Mouse (Mus musculus): ENCODE results near the gene Pard3b. TPM values are rescaled to one million over a fixed set of nuclear protein-coding genes. Genes with fewer than 3 reads are reported as not detected.

Pard3b gene
- polyA plus RNA-seq, 1 experiment from 2014 or later: 6.7 TPM

DNA sequence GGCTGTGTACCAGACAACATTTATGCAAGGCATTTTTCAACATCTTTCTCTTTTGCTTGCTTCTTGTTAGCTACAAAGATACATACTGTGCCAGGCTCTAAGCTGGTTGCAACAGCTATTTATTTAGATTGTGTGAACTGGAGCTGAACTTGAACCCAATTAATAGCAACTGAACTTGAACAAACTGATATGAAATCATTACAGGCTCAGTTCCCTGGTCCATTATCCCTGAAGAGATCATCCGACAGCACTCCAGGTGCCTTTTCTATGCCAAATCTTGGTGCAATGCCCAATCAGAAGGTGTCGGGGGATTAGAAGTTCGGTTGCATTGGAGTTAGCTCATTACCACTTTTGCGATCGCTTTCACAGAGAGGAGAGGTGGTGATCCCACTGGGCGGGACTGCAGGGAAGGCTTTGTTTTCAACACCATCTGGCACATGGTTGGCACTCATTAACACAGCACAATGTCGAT lies 414.6 kb downstream of the Pard3b start:
- Histone ChIP-seq H3K36me3 (replicated peaks) (no peaks in the 10 kb centered on the region), H3K27me3 (replicated peaks) (no peaks in the 10 kb centered on the region), H3K27ac (no peak overlapping the region), H3K4me3 (no peak overlapping the region), H3K9ac (no peak overlapping the region), H3K4me1 (peaks cover 10% of the 10 kb centered on the region), H3K9me3 (no peaks in the 10 kb centered on the region), H3K4me2 (no peak overlapping the region)
- 23% methylated on average over 7 of the region's 7 CpGs for WGBS
- ATAC-seq (replicated peaks): 0 out of 2 replicates have a peak, but pooled peaks have one; percentile 45

DNA sequence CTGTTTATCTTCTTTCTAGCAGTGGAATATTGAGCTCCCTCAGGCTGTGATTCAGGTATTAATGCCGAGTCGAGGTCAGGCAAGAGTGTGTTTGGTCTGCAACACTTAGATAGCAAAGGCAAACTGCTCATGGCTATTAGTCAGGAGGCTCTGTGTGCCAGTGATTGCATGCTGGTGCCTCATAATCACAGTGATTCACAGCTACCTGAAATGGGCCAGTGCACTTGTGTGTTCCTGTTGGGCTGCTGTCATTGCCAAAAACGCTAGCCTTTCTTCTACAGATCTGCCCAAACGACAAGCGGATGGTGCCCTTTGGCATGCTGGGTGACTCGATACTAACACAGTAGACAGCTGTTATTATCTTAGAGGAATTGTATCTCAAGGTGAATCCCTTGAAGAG lies 416.7 kb downstream of the Pard3b start:
- Histone ChIP-seq H3K27me3 (replicated peaks) (no peaks in the 10 kb centered on the region), H3K36me3 (replicated peaks) (no peaks in the 10 kb centered on the region), H3K4me1 (peaks cover 10% of the 10 kb centered on the region), H3K9ac (no peak overlapping the region), H3K27ac (no peak overlapping the region), H3K9me3 (no peaks in the 10 kb centered on the region), H3K4me2 (no peak overlapping the region), H3K4me3 (no peak overlapping the region)
- WGBS: 73% methylated on average over 6 of the region's 6 CpGs
- no peak for ATAC-seq (replicated peaks)

DNA sequence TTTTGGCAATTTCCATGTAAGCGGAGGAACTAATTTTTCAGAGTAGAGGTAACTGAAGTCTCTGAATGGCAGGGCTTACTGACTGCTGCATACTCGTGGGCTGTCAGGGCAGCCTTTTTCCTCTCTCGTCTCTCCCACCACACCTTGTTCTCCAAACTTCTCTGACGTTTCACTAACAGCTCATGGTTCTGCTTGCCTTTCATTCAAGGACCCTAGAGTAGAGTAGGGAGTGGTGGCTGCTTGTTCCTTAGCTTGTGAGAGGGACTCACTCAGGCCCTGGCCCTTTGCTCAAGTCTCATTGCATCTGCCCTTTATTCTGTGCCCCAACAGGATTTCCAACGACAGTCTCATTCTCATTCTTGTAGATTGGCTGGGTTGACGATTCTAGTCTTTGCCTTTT lies 432.0 kb downstream of the Pard3b start:
- no peak for ATAC-seq (replicated peaks)
- Histone ChIP-seq H3K9ac (no peak overlapping the region), H3K4me3 (no peak overlapping the region), H3K27me3 (replicated peaks) (no peaks in the 10 kb centered on the region), H3K4me2 (no peak overlapping the region), H3K4me1 (no peaks in the 10 kb centered on the region), H3K27ac (no peak overlapping the region), H3K9me3 (no peaks in the 10 kb centered on the region), H3K36me3 (replicated peaks) (no peaks in the 10 kb centered on the region)
- WGBS: 83% methylated on average over 6 of the region's 6 CpGs

DNA sequence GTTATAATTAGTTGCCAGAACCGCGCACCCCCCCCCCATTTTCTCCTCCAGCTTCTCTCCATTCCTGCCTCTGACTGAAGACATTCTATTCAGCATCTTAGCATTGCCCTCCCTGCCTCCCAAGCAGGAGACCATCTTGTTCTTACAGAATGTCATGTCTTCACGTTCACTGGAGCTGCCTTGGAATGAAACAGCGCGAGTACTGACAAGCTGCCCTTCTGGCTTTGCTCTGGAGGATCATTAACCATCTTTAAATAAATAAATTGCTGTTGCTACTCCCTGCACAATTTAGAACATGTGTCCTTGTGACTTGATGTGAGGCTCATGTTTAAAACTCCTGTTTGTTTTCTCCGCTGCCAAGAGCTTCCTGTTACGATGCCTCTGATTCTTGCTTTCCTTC lies 432.5 kb downstream of the Pard3b start:
- no peaks in the 10 kb centered on the region for H3K4me1 ChIP-seq
- H3K9me3 ChIP-seq: no peaks in the 10 kb centered on the region
- H3K36me3 ChIP-seq (replicated peaks): no peaks in the 10 kb centered on the region
- WGBS: 86% methylated on average over 7 of the region's 7 CpGs
- no peak for ATAC-seq (replicated peaks)
- no peaks in the 10 kb centered on the region for H3K27me3 ChIP-seq (replicated peaks)
- no peak overlapping the region for H3K4me3 ChIP-seq
- H3K9ac ChIP-seq: no peak overlapping the region
- no peak overlapping the region for H3K4me2 ChIP-seq
- H3K27ac ChIP-seq: no peak overlapping the region

DNA sequence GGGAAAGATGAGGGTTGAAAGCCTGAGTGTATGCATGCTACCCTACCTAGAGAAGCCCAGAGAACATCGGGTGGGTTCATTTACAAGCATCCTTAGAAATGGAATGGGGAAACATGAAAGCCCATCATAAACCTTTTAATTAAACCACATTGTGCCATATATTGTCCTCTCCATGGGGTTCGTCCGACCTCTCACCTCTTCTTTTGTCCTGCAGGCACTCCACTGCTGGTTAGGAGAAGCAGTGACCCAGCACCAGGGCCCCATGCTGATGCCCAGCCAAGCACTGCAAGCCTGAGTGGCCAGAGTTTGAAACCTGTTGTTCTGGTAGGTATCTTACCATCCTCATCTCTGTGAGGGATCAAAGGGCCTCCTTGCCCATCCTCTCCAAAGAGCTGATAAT lies 437.5 kb downstream of the Pard3b start:
- Histone ChIP-seq H3K4me2 (no peak overlapping the region), H3K4me1 (no peaks in the 10 kb centered on the region), H3K27ac (no peak overlapping the region), H3K4me3 (no peak overlapping the region), H3K9ac (no peak overlapping the region), H3K36me3 (replicated peaks) (no peaks in the 10 kb centered on the region), H3K27me3 (replicated peaks) (no peaks in the 10 kb centered on the region), H3K9me3 (no peaks in the 10 kb centered on the region)
- WGBS: 27% methylated on average over 3 of the region's 3 CpGs
- ATAC-seq (replicated peaks): no peak

DNA sequence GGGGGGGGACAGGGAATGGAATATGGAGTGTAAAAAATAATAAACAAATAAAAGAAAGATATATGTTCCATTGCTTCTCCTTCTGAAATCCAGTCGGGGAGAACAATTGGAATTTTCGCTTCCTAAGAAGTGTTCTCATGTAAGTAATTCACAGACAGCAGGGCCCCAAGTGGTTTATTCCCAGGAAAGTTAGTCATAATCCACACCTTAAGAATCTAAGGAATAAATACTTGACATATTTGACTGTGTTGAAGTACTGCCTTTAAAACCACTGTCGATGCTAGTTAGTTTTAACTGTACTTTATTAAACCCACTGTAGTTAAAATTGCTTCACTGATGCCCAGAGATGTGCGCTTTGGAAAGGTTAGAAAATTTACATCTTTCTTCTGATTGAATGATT lies 442.5 kb downstream of the Pard3b start:
- Histone ChIP-seq H3K9me3 (no peaks in the 10 kb centered on the region), H3K4me2 (no peak overlapping the region), H3K4me1 (no peaks in the 10 kb centered on the region), H3K27me3 (replicated peaks) (no peaks in the 10 kb centered on the region), H3K4me3 (no peak overlapping the region), H3K27ac (no peak overlapping the region), H3K36me3 (replicated peaks) (no peaks in the 10 kb centered on the region), H3K9ac (no peak overlapping the region)
- 90% methylated on average over 4 of the region's 4 CpGs for WGBS
- no peak for ATAC-seq (replicated peaks)

DNA sequence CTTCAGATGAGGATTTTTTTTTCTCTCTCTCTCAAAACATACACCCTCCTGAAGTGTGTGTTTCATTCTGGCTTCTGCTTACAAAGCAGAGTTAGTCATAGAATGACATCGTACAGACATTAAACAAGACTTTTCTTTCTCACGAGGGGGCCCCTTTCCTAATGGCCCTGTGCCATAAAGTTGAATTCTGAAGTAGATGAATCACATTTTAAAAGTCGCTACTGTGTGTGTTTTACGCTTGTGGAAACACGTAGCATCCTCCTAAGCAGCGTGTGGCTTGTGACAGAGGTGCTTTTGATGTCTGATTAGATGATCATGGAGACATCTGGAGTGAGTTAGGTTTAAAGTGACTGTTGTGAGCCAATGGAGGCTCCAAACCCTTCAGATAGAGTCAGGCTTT lies 447.4 kb downstream of the Pard3b start:
- Histone ChIP-seq H3K27ac (no peak overlapping the region), H3K4me1 (no peaks in the 10 kb centered on the region), H3K4me3 (no peak overlapping the region), H3K27me3 (replicated peaks) (no peaks in the 10 kb centered on the region), H3K36me3 (replicated peaks) (no peaks in the 10 kb centered on the region), H3K9me3 (no peaks in the 10 kb centered on the region), H3K4me2 (no peak overlapping the region), H3K9ac (no peak overlapping the region)
- no peak for ATAC-seq (replicated peaks)
- 62% methylated on average over 6 of the region's 6 CpGs for WGBS

DNA sequence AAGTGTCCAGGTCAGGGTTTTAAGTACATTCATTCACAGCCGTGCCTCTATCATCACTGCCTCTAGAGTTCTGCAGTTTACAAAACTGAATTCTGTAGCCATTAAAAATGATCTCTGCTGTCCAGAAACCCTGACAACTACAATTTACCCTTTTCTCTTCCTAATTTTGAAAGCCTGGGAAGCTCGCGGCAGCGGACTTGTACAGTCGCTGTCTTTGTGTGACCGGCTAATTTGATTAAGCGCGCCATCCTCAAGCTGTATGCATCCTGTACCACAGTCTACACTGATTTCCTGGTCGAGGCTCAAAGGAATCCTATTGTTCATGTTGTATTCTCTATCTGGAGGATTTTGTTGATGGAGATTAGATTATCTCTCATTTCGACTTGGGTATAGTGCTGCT lies 448.8 kb downstream of the Pard3b start:
- H3K4me3 ChIP-seq: no peak overlapping the region
- ATAC-seq (replicated peaks): no peak
- H3K36me3 ChIP-seq (replicated peaks): no peaks in the 10 kb centered on the region

DNA sequence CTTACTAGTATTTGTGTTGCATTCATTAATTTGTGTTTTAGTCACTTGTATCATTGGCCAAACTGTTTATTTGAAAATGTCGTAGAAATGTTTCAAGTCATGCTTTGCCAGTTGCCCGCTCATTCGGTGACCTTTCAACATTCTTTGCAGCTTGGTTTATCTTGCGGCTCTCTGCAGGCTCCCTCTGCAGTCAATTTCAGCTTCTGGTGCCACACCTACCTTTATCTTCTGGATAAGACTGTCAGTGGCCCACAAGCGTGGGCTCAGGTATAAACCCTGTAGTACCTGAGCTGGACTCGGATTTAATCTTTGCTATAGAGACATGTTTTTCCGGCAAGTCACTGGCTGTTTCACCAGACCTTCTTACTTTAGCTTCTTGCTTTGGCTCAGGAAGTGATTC lies 456.3 kb downstream of the Pard3b start:
- H3K36me3 ChIP-seq (replicated peaks): no peaks in the 10 kb centered on the region
- no peak overlapping the region for H3K27ac ChIP-seq
- H3K9me3 ChIP-seq: no peaks in the 10 kb centered on the region
- H3K4me1 ChIP-seq: no peaks in the 10 kb centered on the region
- no peak overlapping the region for H3K9ac ChIP-seq
- H3K27me3 ChIP-seq (replicated peaks): no peaks in the 10 kb centered on the region
- 92% methylated on average over 7 of the region's 7 CpGs for WGBS
- H3K4me2 ChIP-seq: no peak overlapping the region
- ATAC-seq (replicated peaks): no peak
- H3K4me3 ChIP-seq: no peak overlapping the region

More for the DNA sequence above, 448.8 kb downstream of the Pard3b start:
- no peaks in the 10 kb centered on the region for H3K27me3 ChIP-seq (replicated peaks)
- WGBS: 47% methylated on average over 10 of the region's 10 CpGs
- H3K27ac ChIP-seq: no peak overlapping the region
- 0 out of 2 replicates have a peak overlapping the region, but pooled peaks have one; percentile 17 for H3K4me2 ChIP-seq
- no peak overlapping the region for H3K9ac ChIP-seq
- no peaks in the 10 kb centered on the region for H3K9me3 ChIP-seq
- no peaks in the 10 kb centered on the region for H3K4me1 ChIP-seq

DNA sequence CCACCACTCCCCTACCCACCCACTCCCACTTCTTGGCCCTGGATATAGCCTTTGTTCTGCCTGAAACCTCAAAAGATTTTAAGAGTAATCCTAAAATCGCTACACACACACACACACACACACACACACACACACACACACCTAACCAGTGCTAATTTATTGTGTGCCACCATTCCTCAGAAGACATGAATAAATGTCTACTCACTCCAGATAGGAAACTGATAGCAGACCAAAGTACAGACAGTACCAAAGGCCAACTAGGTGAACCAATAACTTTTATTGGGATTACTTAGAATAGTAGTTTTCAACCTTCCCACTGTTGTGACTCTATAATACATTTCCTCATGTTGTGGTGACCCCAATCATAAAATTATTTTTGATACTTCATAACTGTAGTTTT lies 483.8 kb downstream of the Pard3b start:
- 92% methylated on average over 1 of the region's 1 CpGs for WGBS
- Histone ChIP-seq H3K4me2 (no peak overlapping the region), H3K9me3 (no peaks in the 10 kb centered on the region), H3K4me1 (no peaks in the 10 kb centered on the region), H3K9ac (no peak overlapping the region), H3K4me3 (no peak overlapping the region), H3K27me3 (replicated peaks) (no peaks in the 10 kb centered on the region), H3K27ac (no peak overlapping the region), H3K36me3 (replicated peaks) (no peaks in the 10 kb centered on the region)
- ATAC-seq (replicated peaks): no peak

DNA sequence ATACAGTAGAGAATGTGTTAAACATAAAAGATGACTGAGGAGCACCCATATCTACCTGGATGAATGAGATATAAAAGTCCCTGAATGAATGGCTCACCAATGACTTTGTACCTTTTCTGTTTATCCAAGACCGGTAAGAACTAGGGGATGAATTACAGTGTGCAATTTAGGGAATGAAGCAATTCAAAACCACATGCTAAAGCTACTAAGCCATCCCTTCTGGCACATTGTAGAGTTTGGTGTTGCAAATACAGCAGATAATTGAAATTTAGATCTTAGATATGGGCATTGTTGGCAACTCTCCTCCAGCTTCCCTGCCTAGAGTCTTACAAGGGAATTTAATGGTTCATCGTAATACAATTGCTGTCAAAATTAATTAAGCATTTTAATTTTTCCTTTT lies 490.6 kb downstream of the Pard3b start:
- 84% methylated on average over 2 of the region's 2 CpGs for WGBS

DNA sequence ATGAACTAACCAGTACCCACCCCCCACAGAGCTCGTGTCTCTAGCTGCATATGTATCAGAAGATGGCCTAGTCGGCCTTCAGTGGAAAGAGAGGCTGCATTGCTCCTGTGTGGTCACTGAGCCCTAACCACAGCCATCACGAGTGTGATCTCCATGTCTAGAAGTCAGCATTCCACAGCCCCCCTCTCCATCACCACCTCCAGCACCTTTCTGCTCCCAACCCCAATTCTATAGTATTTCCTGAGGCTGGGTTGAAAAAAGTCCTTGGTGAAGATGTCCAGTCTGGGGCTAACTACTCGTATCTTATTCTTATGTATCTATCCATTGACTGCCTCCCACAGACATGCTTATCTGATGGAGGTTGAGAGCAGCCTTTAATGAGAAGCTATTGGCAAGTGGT lies 509.5 kb downstream of the Pard3b start:
- ATAC-seq (replicated peaks): no peak
- Histone ChIP-seq H3K27ac (no peak overlapping the region), H3K27me3 (replicated peaks) (no peaks in the 10 kb centered on the region), H3K9me3 (no peaks in the 10 kb centered on the region), H3K9ac (no peak overlapping the region), H3K4me3 (no peak overlapping the region), H3K36me3 (replicated peaks) (no peaks in the 10 kb centered on the region), H3K4me1 (no peaks in the 10 kb centered on the region), H3K4me2 (no peak overlapping the region)
- 89% methylated on average over 4 of the region's 4 CpGs for WGBS

More for the DNA sequence above, 490.6 kb downstream of the Pard3b start:
- H3K4me2 ChIP-seq: no peak overlapping the region
- no peak overlapping the region for H3K27ac ChIP-seq
- ATAC-seq (replicated peaks): no peak
- no peaks in the 10 kb centered on the region for H3K9me3 ChIP-seq
- H3K27me3 ChIP-seq (replicated peaks): no peaks in the 10 kb centered on the region
- no peak overlapping the region for H3K9ac ChIP-seq
- H3K4me1 ChIP-seq: no peaks in the 10 kb centered on the region
- no peaks in the 10 kb centered on the region for H3K36me3 ChIP-seq (replicated peaks)
- no peak overlapping the region for H3K4me3 ChIP-seq

DNA sequence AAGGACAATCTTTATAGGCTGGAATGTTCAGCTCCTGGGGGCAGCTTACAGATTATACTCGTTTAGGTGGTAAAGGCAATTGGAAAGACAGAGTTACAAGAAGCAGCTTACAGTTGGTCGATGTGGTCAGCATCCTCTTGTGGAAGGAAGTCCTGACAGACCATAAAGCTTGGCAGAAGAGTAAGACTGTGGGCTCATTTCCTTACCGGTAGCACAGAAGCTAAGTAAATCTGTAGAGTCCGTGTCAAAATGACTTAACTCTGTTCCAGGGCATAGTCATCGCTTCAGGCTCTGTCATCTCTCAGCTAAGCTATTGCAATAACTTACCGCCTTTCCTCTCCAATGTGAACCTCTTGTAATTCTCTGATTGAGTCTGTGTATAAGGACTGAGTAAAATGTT lies 510.2 kb downstream of the Pard3b start:
- H3K27me3 ChIP-seq (replicated peaks): no peaks in the 10 kb centered on the region
- no peak overlapping the region for H3K9ac ChIP-seq
- H3K4me2 ChIP-seq: no peak overlapping the region
- H3K4me1 ChIP-seq: no peaks in the 10 kb centered on the region
- H3K27ac ChIP-seq: no peak overlapping the region
- no peak for ATAC-seq (replicated peaks)
- H3K36me3 ChIP-seq (replicated peaks): no peaks in the 10 kb centered on the region
- 90% methylated on average over 6 of the region's 6 CpGs for WGBS
- no peak overlapping the region for H3K4me3 ChIP-seq
- no peaks in the 10 kb centered on the region for H3K9me3 ChIP-seq

Data from midbrain, embryonic 15.5 days (tissue).